Comparison of ENCODE assay signal across 18 mouse cellular contexts in genomic region chr1:60488635-60489034, GRCm38 (mm10).
A peak's percentile ranks its signal among the peaks of the same experiment; 100 is the strongest.
DNase-seq lines count a peak whose midpoint lies in the region; TF ChIP-seq lines count a peak whose summit lies in the region.
"Had no signal": no experiment of that assay in that cellular context is flagged by ENCODE, and none has a peak within 500 bp of the region (broad histone marks: within the 10 kb centered on the region; RNA-seq: fewer than 3 reads in every experiment).

No protein-coding gene starts in this region.

- DNase-seq in heart, adult 11 months: peak; percentile 89
- no peak for DNase-seq in heart, postnatal 25 days (ENCODE audit: low spot score)
- peak; percentile 33 to 46 for DNase-seq in left cerebral cortex, postnatal 36 days (ENCODE audit: low spot score in 2 of 2)
- no peak for DNase-seq in left cerebral cortex, adult 11 months (ENCODE audit: low spot score)
- peak; percentile 72 for DNase-seq in brain, adult 2 months (ENCODE audit: low read depth, low spot score)
- DNase-seq in urinary bladder, postnatal 10 days (ENCODE audit: low spot score): no peak
- DNase-seq: adrenal gland, postnatal 14 days; cerebellum, adult 18-20 months; gastrocnemius, postnatal 36 days; heart, adult 18-20 months; heart, postnatal 10 days had no signal

- intact Hi-C loops in heart, postnatal 25 days (cut with DNase I): no loop called here
- intact Hi-C loops in left cerebral cortex, postnatal 36 days (cut with DNase I): no loop called here

- WGBS in olfactory bulb, adult 2 months: 61% methylated on average over 8 of the region's 8 CpGs

- 0 out of 2 replicates have a peak overlapping the region, but pooled peaks have one; percentile 21 for H3K27ac ChIP-seq in olfactory bulb, adult 2 months (ENCODE audit: insufficient read depth, low read depth, low read length)
- H3K27ac ChIP-seq: embryonic facial prominence, embryonic 10.5 days; forebrain, embryonic 10.5 days; forebrain, embryonic 15.5 days; hindbrain, embryonic 13.5 days; hindbrain, postnatal 0 days had no signal

- H3K4me3 ChIP-seq in olfactory bulb, adult 2 months (ENCODE audit: insufficient read depth, low read depth, low read length): no peak overlapping the region
- H3K4me3 ChIP-seq: embryonic facial prominence, embryonic 10.5 days; forebrain, embryonic 10.5 days; forebrain, embryonic 15.5 days; heart, embryonic 10.5 days; hindbrain, embryonic 13.5 days had no signal

- peaks cover 19% of the 10 kb centered on the region for H3K4me1 ChIP-seq in olfactory bulb, adult 2 months (ENCODE audit: control insufficient read depth, insufficient read depth, low read length)
- H3K4me1 ChIP-seq: embryonic facial prominence, embryonic 10.5 days; forebrain, embryonic 10.5 days; forebrain, embryonic 15.5 days; heart, embryonic 10.5 days; hindbrain, embryonic 13.5 days had no signal

- no peak for TF ChIP-seq CTCF in olfactory bulb, adult 2 months (IDR thresholded peaks at IDR 0.05; ENCODE audit: insufficient read depth, low read depth, low read length)

- TF ChIP-seq POLR2A in olfactory bulb, adult 2 months (IDR thresholded peaks at IDR 0.05; ENCODE audit: insufficient read depth, low read depth, low read length): no peak

Comparison
In these comparisons a context has a peak if more than half of its experiments do, and no peak if none do; other contexts are left out.
1. DNase-seq: peak in heart, adult 11 months (single experiment), left cerebral cortex, postnatal 36 days (2 of 2) and brain, adult 2 months (single experiment); none in heart, postnatal 25 days (single experiment), left cerebral cortex, adult 11 months (single experiment) and urinary bladder, postnatal 10 days (single experiment).